Mouse (Mus musculus): ENCODE data around the gene Eif4a3. TPM values are rescaled to one million over a fixed set of nuclear protein-coding genes. Genes with fewer than 3 reads are reported as not detected.

The Eif4a3 gene
- polyA plus RNA-seq (2015; fragmentation: Nextera tagmentation; extraction: Ambion mirVana): 381 and 389 TPM in 2 replicates

- no peaks in the 10 kb centered on the region for H3K9me3 ChIP-seq (ENCODE audit: low read length)
- ATAC-seq (ENCODE audit: low FRiP score, low TSS enrichment): peak; percentile 95
- H3K27me3 ChIP-seq (ENCODE audit: insufficient read depth, low read length): no peaks in the 10 kb centered on the region
- under 1% methylated on average over 89 of the region's 89 CpGs for WGBS
- peak within 1 kb of the TSS; percentile 94 for H3K9ac ChIP-seq (replicated peaks; ENCODE audit: low read length)
- H3K27ac ChIP-seq (ENCODE audit: low read length): peak within 1 kb of the TSS; percentile 88
- H3K4me3 ChIP-seq (ENCODE audit: low read length): peak within 1 kb of the TSS; percentile 92
- peaks cover 17% of the 10 kb centered on the region for H3K4me1 ChIP-seq (ENCODE audit: insufficient read depth, low read length)
- peaks cover 32% of the 10 kb centered on the region for H3K36me3 ChIP-seq (ENCODE audit: insufficient read depth, low read length)
- H3K4me2 ChIP-seq (replicated peaks; ENCODE audit: low read depth, low read length): peak within 1 kb of the TSS; percentile 91
Measured at GRCm38 (mm10) chr11:119299391-119300245, at the start of gene Eif4a3. TSS of gene Eif4a3 (minus strand) at chr11:119300089.

DNA sequence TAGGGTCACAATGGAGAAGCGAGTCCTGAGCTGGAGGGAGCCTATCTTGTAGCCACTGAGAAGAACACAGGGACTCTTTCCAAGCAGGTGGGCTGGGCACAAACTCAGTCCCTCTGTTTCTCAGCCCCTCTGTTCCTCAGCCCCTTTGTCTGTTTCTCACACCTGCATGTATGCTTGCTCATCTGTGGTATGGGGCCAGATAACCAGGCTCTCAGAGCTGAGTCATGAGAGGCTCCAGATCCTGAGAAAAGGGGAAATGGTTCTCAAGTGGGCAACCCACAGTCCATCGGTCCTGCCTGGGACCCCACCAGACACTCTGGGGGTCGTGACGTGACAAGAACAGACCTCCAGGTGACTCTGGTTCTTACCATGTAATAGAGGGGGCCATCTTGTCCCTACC lies 47.2 kb upstream of the Eif4a3 start:
- 84% methylated on average over 4 of the region's 4 CpGs for WGBS

DNA sequence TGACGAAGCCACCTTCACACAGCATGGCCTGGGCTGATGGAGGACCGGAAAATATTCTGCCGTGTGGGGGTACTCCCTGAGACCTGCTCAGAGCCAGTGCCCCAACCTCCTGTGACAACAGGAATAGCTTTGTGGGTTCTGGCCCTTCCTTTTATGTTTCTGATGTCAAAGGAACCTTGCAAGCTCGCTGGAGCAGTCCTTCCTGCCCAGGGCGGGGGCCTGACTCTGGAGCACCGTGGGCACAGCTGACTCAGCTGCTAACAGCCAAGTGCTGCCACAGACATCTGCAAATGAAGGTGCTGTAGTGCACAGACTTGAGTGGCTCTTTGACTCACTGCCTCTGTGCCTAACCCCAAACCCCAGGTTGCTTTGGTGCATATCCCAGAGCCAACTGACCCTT lies 45.0 kb upstream of the Eif4a3 start:
- 68% methylated on average over 6 of the region's 6 CpGs for WGBS
- H3K4me1 ChIP-seq (ENCODE audit: insufficient read depth, low read length): no peaks in the 10 kb centered on the region
- no peaks in the 10 kb centered on the region for H3K9me3 ChIP-seq (ENCODE audit: low read length)
- no peaks in the 10 kb centered on the region for H3K27me3 ChIP-seq (ENCODE audit: insufficient read depth, low read length)
- H3K27ac ChIP-seq (ENCODE audit: low read length): no peak overlapping the region
- no peak overlapping the region for H3K4me2 ChIP-seq (replicated peaks; ENCODE audit: low read depth, low read length)
- ATAC-seq (ENCODE audit: low FRiP score, low TSS enrichment): no peak
- H3K4me3 ChIP-seq (ENCODE audit: low read length): no peak overlapping the region
- H3K36me3 ChIP-seq (ENCODE audit: insufficient read depth, low read length): no peaks in the 10 kb centered on the region
- no peak overlapping the region for H3K9ac ChIP-seq (replicated peaks; ENCODE audit: low read length)

More for the DNA sequence above, 47.2 kb upstream of the Eif4a3 start:
- Histone ChIP-seq H3K4me2 (replicated peaks; ENCODE audit: low read depth, low read length) (no peak overlapping the region), H3K27ac (ENCODE audit: low read length) (no peak overlapping the region), H3K9ac (replicated peaks; ENCODE audit: low read length) (no peak overlapping the region), H3K27me3 (ENCODE audit: insufficient read depth, low read length) (no peaks in the 10 kb centered on the region), H3K4me3 (ENCODE audit: low read length) (no peak overlapping the region), H3K36me3 (ENCODE audit: insufficient read depth, low read length) (no peaks in the 10 kb centered on the region), H3K4me1 (ENCODE audit: insufficient read depth, low read length) (no peaks in the 10 kb centered on the region), H3K9me3 (ENCODE audit: low read length) (no peaks in the 10 kb centered on the region)
- ATAC-seq (ENCODE audit: low FRiP score, low TSS enrichment): no peak

DNA sequence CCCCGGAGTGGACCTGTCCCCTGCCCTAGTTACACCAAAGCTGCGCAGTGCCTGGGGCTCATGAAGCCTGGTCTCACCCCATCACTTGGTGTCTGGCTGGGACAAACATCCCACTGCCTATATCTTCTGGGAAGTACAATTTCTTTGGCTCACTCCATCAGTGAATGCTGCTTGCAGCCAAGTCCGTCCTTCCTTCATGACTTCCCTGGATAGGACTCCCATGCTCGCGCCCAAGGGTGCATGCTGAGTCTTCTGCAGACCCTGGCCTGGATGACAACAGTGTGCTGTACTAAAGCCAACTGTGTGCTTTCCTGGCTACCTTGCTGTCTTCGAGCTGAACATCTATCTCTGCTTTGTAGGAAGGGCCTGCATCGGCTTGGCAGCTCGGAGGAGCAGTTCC lies 44.3 kb upstream of the Eif4a3 start:
- Histone ChIP-seq H3K4me2 (replicated peaks; ENCODE audit: low read depth, low read length) (no peak overlapping the region), H3K36me3 (ENCODE audit: insufficient read depth, low read length) (no peaks in the 10 kb centered on the region), H3K27me3 (ENCODE audit: insufficient read depth, low read length) (no peaks in the 10 kb centered on the region), H3K27ac (ENCODE audit: low read length) (no peak overlapping the region), H3K4me3 (ENCODE audit: low read length) (no peak overlapping the region), H3K9me3 (ENCODE audit: low read length) (no peaks in the 10 kb centered on the region), H3K4me1 (ENCODE audit: insufficient read depth, low read length) (no peaks in the 10 kb centered on the region), H3K9ac (replicated peaks; ENCODE audit: low read length) (no peak overlapping the region)
- 88% methylated on average over 8 of the region's 8 CpGs for WGBS
- no peak for ATAC-seq (ENCODE audit: low FRiP score, low TSS enrichment)

DNA sequence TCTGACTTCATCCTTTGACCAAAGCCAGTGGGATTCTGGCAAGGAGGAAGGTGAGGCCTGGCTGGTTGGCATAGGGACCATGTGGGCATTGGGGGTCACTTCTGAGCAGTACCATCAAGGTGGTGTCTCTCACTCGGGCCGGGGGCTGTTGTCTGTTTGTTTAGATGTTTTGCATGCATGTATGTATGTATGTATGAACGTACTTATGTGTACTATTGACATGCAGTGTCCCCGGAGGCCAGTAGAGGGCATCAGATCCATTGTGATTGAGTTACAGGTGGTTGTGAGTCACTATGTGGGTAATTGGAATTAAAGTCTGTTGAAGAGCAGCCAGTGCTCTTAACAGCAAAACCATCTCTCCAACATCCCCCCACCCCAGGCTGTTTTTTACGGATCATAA lies 39.7 kb upstream of the Eif4a3 start:
- Histone ChIP-seq H3K9me3 (ENCODE audit: low read length) (no peaks in the 10 kb centered on the region), H3K9ac (replicated peaks; ENCODE audit: low read length) (no peak overlapping the region), H3K36me3 (ENCODE audit: insufficient read depth, low read length) (no peaks in the 10 kb centered on the region), H3K4me2 (replicated peaks; ENCODE audit: low read depth, low read length) (no peak overlapping the region), H3K27ac (ENCODE audit: low read length) (no peak overlapping the region), H3K4me3 (ENCODE audit: low read length) (no peak overlapping the region), H3K27me3 (ENCODE audit: insufficient read depth, low read length) (no peaks in the 10 kb centered on the region), H3K4me1 (ENCODE audit: insufficient read depth, low read length) (no peaks in the 10 kb centered on the region)
- no peak for ATAC-seq (ENCODE audit: low FRiP score, low TSS enrichment)
- WGBS: 6% methylated on average over 5 of the region's 5 CpGs

GRCm38 (mm10) chr11:119339179-119339578 lies 39.3 kb upstream of the Eif4a3 start:
- H3K27me3 ChIP-seq (ENCODE audit: insufficient read depth, low read length): no peaks in the 10 kb centered on the region
- H3K4me3 ChIP-seq (ENCODE audit: low read length): no peak overlapping the region
- no peak overlapping the region for H3K9ac ChIP-seq (replicated peaks; ENCODE audit: low read length)
- H3K27ac ChIP-seq (ENCODE audit: low read length): no peak overlapping the region
- WGBS: 50% methylated on average over 5 of the region's 5 CpGs
- H3K36me3 ChIP-seq (ENCODE audit: insufficient read depth, low read length): no peaks in the 10 kb centered on the region
- H3K4me1 ChIP-seq (ENCODE audit: insufficient read depth, low read length): no peaks in the 10 kb centered on the region
- ATAC-seq (ENCODE audit: low FRiP score, low TSS enrichment): no peak
- no peaks in the 10 kb centered on the region for H3K9me3 ChIP-seq (ENCODE audit: low read length)
- no peak overlapping the region for H3K4me2 ChIP-seq (replicated peaks; ENCODE audit: low read depth, low read length)

- Histone ChIP-seq H3K36me3 (ENCODE audit: insufficient read depth, low read length) (no peaks in the 10 kb centered on the region), H3K4me2 (replicated peaks; ENCODE audit: low read depth, low read length) (no peak overlapping the region), H3K4me3 (ENCODE audit: low read length) (no peak overlapping the region), H3K9me3 (ENCODE audit: low read length) (no peaks in the 10 kb centered on the region), H3K27ac (ENCODE audit: low read length) (no peak overlapping the region), H3K9ac (replicated peaks; ENCODE audit: low read length) (no peak overlapping the region), H3K27me3 (ENCODE audit: insufficient read depth, low read length) (no peaks in the 10 kb centered on the region), H3K4me1 (ENCODE audit: insufficient read depth, low read length) (no peaks in the 10 kb centered on the region)
- ATAC-seq (ENCODE audit: low FRiP score, low TSS enrichment): no peak
- WGBS: 83% methylated on average over 10 of the region's 10 CpGs
Measured at GRCm38 (mm10) chr11:119338271-119339059, 38.6 kb upstream of the Eif4a3 start.

DNA sequence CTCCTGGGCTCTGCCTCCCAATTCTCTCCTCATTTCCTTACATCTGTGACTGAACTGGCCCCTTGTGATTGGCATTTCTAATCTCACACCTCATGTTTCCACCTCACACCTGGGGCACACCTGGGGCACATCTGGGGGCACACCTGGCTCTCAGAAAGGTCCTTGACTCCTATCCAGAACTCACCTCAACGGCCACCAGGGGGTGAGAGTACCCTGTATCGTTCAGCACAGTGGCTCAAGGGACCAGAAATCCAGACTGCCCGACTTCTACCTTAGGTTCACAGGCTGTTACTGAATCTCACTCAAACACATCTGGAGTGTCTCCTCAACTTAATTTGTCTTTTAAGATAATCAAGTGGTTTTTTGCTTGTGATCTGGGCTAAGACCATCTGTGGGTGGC lies 32.1 kb upstream of the Eif4a3 start:
- Histone ChIP-seq H3K4me2 (replicated peaks; ENCODE audit: low read depth, low read length) (no peak overlapping the region), H3K27ac (ENCODE audit: low read length) (no peak overlapping the region), H3K9me3 (ENCODE audit: low read length) (no peaks in the 10 kb centered on the region), H3K27me3 (ENCODE audit: insufficient read depth, low read length) (no peaks in the 10 kb centered on the region), H3K36me3 (ENCODE audit: insufficient read depth, low read length) (no peaks in the 10 kb centered on the region), H3K4me3 (ENCODE audit: low read length) (no peak overlapping the region), H3K9ac (replicated peaks; ENCODE audit: low read length) (no peak overlapping the region), H3K4me1 (ENCODE audit: insufficient read depth, low read length) (no peaks in the 10 kb centered on the region)
- no peak for ATAC-seq (ENCODE audit: low FRiP score, low TSS enrichment)
- WGBS: 36% methylated on average over 3 of the region's 3 CpGs

GRCm38 (mm10) chr11:119330592-119330991 lies 30.7 kb upstream of the Eif4a3 start:
- no peak for ATAC-seq (ENCODE audit: low FRiP score, low TSS enrichment)
- WGBS: 61% methylated on average over 4 of the region's 4 CpGs
- no peaks in the 10 kb centered on the region for H3K9me3 ChIP-seq (ENCODE audit: low read length)
- no peaks in the 10 kb centered on the region for H3K36me3 ChIP-seq (ENCODE audit: insufficient read depth, low read length)
- H3K27me3 ChIP-seq (ENCODE audit: insufficient read depth, low read length): no peaks in the 10 kb centered on the region
- no peak overlapping the region for H3K27ac ChIP-seq (ENCODE audit: low read length)
- H3K4me2 ChIP-seq (replicated peaks; ENCODE audit: low read depth, low read length): no peak overlapping the region
- no peak overlapping the region for H3K9ac ChIP-seq (replicated peaks; ENCODE audit: low read length)
- no peaks in the 10 kb centered on the region for H3K4me1 ChIP-seq (ENCODE audit: insufficient read depth, low read length)
- H3K4me3 ChIP-seq (ENCODE audit: low read length): no peak overlapping the region

- H3K4me1 ChIP-seq (ENCODE audit: insufficient read depth, low read length): no peaks in the 10 kb centered on the region
- H3K27ac ChIP-seq (ENCODE audit: low read length): no peak overlapping the region
- 80% methylated on average over 1 of the region's 1 CpGs for WGBS
- H3K27me3 ChIP-seq (ENCODE audit: insufficient read depth, low read length): no peaks in the 10 kb centered on the region
- H3K4me3 ChIP-seq (ENCODE audit: low read length): no peak overlapping the region
- no peaks in the 10 kb centered on the region for H3K36me3 ChIP-seq (ENCODE audit: insufficient read depth, low read length)
- no peak overlapping the region for H3K4me2 ChIP-seq (replicated peaks; ENCODE audit: low read depth, low read length)
- no peak for ATAC-seq (ENCODE audit: low FRiP score, low TSS enrichment)
- H3K9me3 ChIP-seq (ENCODE audit: low read length): peaks cover 6% of the 10 kb centered on the region; the same call in 1 of the 2 replicates
- no peak overlapping the region for H3K9ac ChIP-seq (replicated peaks; ENCODE audit: low read length)
Measured at GRCm38 (mm10) chr11:119325068-119325467, 25.2 kb upstream of the Eif4a3 start.

Measured in kidney, embryonic 16.5 days (tissue).